Mouse (Mus musculus): ENCODE data around the gene Hes6. TPM values are rescaled to one million over a fixed set of nuclear protein-coding genes. Genes with fewer than 3 reads are reported as not detected.

Gene Hes6
- polyA plus RNA-seq, 1 experiment from 2014 or later = 100 TPM

DNA sequence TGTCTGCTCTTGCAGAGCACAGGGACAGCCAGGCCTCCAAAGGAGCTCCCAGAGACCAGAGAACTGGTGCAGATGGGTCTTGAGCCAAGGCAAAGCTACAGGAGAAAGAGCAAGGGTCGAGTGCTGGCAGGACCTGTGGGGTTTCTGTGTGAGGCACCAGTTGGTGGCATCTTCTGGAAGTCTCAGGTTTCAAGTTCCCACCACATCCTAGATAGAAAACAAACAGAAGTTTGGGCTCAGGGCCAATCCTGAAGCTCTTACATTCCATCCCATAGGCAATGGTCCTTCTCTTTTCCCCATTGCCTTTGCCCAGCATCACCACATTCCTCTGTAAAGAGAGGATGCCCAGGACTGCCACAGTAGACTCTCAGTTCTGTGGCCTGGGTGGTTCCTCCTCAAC is 8.9 kb downstream of the Hes6 start:
- H3K4me3 ChIP-seq (ENCODE audit: low read depth, low read length) = no peak overlapping the region
- H3K36me3 ChIP-seq (ENCODE audit: control insufficient read depth, insufficient read depth, low read length) = no peaks in the 10 kb centered on the region
- H3K9me3 ChIP-seq (ENCODE audit: control insufficient read depth, low read length) = no peaks in the 10 kb centered on the region
- WGBS = 14% methylated on average over 1 of the region's 1 CpGs
- no peak overlapping the region for H3K27ac ChIP-seq (ENCODE audit: low read depth, low read length)
- no peaks in the 10 kb centered on the region for H3K27me3 ChIP-seq (ENCODE audit: control insufficient read depth, insufficient read depth, low read length)
- H3K9ac ChIP-seq (replicated peaks; ENCODE audit: low read depth, low read length) = no peak overlapping the region
- no peak overlapping the region for H3K4me2 ChIP-seq (ENCODE audit: low read depth, low read length)
- ATAC-seq (ENCODE audit: low read depth) = no peak
- no peaks in the 10 kb centered on the region for H3K4me1 ChIP-seq (ENCODE audit: control insufficient read depth, insufficient read depth, low read length)

DNA sequence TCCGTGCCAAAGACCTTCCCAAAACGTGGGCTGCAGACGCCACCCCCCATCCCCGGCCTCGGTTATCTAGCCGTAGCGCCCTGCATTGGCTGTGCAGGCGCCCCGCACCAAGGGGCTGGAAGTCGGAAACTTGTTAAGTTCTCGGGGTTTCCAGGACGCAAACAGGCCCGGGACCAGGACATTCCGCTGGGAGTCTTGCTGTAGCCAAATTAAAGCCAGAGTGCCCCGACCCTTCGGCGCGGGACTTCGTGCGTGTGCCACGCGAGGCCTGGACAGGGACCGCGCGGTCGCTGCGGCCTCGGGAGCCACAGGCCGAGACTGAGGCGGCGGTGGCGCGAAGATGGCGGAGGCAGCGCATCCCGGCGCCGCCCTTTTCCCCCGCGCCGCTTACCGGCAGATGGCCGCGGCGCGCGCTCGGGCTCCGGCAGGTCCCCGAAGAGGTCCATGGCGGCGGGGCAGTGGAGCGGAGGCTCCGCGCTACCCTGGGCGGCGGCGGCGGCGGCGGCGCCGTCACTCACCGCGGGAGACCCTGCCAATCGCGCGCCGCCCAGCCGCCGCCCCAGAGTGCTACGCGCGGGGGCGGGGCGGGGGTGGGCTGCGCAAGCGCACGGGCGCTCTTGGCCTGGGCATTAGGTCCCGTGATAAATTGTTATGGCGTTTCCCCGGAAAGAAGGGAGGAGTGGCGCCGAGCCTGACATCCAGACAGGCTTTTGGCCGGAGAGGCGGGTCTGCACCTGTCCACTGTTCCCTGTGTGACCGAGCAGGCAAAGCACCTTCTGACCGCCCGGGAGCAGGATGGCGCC is 15.4 kb downstream of the Hes6 start, which contains the start of gene Ilkap:
Ilkap (minus strand) TSS at position 556 of the 803 bp plus-strand sequence.
- H3K4me1 ChIP-seq (ENCODE audit: control insufficient read depth, insufficient read depth, low read length) = peaks cover 17% of the 10 kb centered on the region
- H3K9ac ChIP-seq (replicated peaks; ENCODE audit: low read depth, low read length) = peak within 1 kb of the TSS; percentile 84
- no peaks in the 10 kb centered on the region for H3K9me3 ChIP-seq (ENCODE audit: control insufficient read depth, low read length)
- H3K36me3 ChIP-seq (ENCODE audit: control insufficient read depth, insufficient read depth, low read length) = no peaks in the 10 kb centered on the region; the same call in 1 of the 2 replicates
- peak within 1 kb of the TSS; percentile 95 for H3K4me2 ChIP-seq (ENCODE audit: low read depth, low read length)
- peak within 1 kb of the TSS; percentile 95 for H3K4me3 ChIP-seq (ENCODE audit: low read depth, low read length)
- peak within 1 kb of the TSS; percentile 88 for H3K27ac ChIP-seq (ENCODE audit: low read depth, low read length)
- ATAC-seq (ENCODE audit: low read depth) = peak; percentile 98
- under 1% methylated on average over 88 of the region's 91 CpGs for WGBS
- H3K27me3 ChIP-seq (ENCODE audit: control insufficient read depth, insufficient read depth, low read length) = no peaks in the 10 kb centered on the region

DNA sequence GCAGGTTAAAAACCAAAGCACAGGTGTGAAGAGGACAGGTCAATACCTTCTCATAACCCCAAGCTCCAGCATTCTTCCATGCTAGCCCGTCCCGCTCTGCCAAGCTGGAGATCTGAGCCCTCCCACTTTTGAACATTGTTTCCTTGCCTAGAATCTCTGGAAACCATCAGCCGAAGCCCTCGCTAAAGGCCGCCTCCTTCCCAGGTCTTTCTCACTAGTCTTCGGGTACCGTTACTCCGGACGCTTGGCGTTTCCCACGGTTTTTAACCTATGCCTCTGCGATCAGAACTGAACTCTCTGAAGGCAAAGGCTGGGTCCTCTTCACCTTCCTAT is 15.9 kb downstream of the Hes6 start:
- peak overlapping the region; percentile 88 for H3K27ac ChIP-seq (ENCODE audit: low read depth, low read length)
- WGBS = 1% methylated on average over 12 of the region's 12 CpGs
- peaks cover 17% of the 10 kb centered on the region for H3K4me1 ChIP-seq (ENCODE audit: control insufficient read depth, insufficient read depth, low read length)
- no peaks in the 10 kb centered on the region for H3K9me3 ChIP-seq (ENCODE audit: control insufficient read depth, low read length)
- H3K4me3 ChIP-seq (ENCODE audit: low read depth, low read length) = peak overlapping the region; percentile 95
- peak overlapping the region; percentile 95 for H3K4me2 ChIP-seq (ENCODE audit: low read depth, low read length)
- H3K9ac ChIP-seq (replicated peaks; ENCODE audit: low read depth, low read length) = peak overlapping the region; percentile 84
- H3K27me3 ChIP-seq (ENCODE audit: control insufficient read depth, insufficient read depth, low read length) = no peaks in the 10 kb centered on the region
- ATAC-seq (ENCODE audit: low read depth) = no peak; the same call in 1 of the 2 replicates
- no peaks in the 10 kb centered on the region; the same call in 1 of the 2 replicates for H3K36me3 ChIP-seq (ENCODE audit: control insufficient read depth, insufficient read depth, low read length)

DNA sequence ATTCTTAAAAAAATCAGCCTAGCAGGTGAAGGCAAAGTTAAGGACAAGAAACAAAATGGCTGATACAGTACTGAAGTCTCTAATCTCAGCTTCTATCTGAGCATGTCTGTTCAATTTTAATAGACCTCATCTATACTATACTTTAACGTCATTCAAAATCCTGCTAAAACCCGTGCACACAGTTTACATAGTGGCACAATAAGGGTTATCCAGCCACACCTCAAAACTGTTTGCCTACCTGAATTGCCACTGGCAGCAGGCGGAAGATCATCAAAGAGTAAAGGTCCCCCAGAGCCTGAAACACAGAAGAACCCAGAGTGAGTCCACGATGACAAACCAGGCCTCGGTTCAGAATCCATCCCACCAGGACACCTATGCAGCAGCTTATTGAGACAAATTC is 23.5 kb downstream of the Hes6 start:
- Histone ChIP-seq H3K36me3 (ENCODE audit: control insufficient read depth, insufficient read depth, low read length) (peaks cover 41% of the 10 kb centered on the region), H3K27me3 (ENCODE audit: control insufficient read depth, insufficient read depth, low read length) (no peaks in the 10 kb centered on the region), H3K9ac (replicated peaks; ENCODE audit: low read depth, low read length) (no peak overlapping the region), H3K4me1 (ENCODE audit: control insufficient read depth, insufficient read depth, low read length) (no peaks in the 10 kb centered on the region), H3K4me2 (ENCODE audit: low read depth, low read length) (no peak overlapping the region), H3K9me3 (ENCODE audit: control insufficient read depth, low read length) (no peaks in the 10 kb centered on the region), H3K4me3 (ENCODE audit: low read depth, low read length) (no peak overlapping the region), H3K27ac (ENCODE audit: low read depth, low read length) (no peak overlapping the region)
- 98% methylated on average over 5 of the region's 5 CpGs for WGBS
- ATAC-seq (ENCODE audit: low read depth) = no peak

DNA sequence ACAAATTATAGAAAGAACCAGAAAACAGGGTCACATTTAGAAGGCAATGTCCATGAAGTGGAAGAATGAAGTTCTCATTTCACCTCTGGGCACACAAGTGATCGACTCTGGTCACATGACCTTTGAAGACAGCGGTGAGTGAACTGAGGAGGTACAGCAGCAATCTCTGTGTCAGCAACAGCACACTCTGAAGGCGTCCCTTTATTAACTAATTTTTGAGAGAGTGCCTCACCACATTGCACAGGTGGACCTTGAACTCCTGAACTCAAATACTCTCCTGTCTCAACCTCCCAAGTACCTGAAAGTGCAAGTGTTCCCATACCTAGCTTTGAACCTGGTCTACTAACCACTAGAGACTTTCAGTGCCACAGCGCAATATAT is 32.8 kb downstream of the Hes6 start:
- 96% methylated on average over 4 of the region's 4 CpGs for WGBS
- Histone ChIP-seq H3K4me2 (ENCODE audit: low read depth, low read length) (no peak overlapping the region), H3K27me3 (ENCODE audit: control insufficient read depth, insufficient read depth, low read length) (no peaks in the 10 kb centered on the region), H3K36me3 (ENCODE audit: control insufficient read depth, insufficient read depth, low read length) (peaks cover 76% of the 10 kb centered on the region), H3K9me3 (ENCODE audit: control insufficient read depth, low read length) (no peaks in the 10 kb centered on the region), H3K4me3 (ENCODE audit: low read depth, low read length) (no peak overlapping the region), H3K27ac (ENCODE audit: low read depth, low read length) (no peak overlapping the region), H3K4me1 (ENCODE audit: control insufficient read depth, insufficient read depth, low read length) (no peaks in the 10 kb centered on the region), H3K9ac (replicated peaks; ENCODE audit: low read depth, low read length) (no peak overlapping the region)
- no peak for ATAC-seq (ENCODE audit: low read depth)

DNA sequence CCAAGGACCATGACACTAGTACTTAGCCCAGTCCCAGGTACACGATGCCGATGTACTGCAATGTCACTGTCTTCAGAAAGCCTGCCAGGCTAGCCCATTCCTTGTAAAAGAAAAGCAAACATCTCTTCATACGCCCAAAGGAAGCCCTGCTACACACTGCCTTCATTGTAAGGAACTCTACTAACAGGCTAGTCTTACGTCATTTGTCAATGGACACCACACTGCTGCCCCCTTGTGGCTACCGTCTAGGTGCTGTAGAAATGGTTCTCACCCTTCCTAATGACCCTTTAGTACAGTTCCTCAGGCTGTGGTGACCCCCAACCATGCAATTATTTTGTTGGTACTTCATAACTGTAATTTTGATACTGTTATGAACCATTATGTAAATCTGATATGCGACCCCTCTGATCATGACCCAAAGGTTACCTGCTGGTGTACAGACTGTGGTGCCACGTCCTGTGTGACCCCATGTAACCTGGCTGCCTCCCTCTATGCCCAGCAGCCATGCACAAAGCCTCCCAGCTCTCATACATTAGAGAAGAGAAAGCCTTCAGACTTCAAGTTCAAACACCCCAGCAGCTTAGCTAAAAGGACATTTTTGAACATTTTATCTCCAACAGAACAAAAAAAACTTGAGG is 33.3 kb downstream of the Hes6 start:
- H3K27ac ChIP-seq (ENCODE audit: low read depth, low read length) = no peak overlapping the region
- no peaks in the 10 kb centered on the region for H3K9me3 ChIP-seq (ENCODE audit: control insufficient read depth, low read length)
- H3K9ac ChIP-seq (replicated peaks; ENCODE audit: low read depth, low read length) = no peak overlapping the region
- H3K4me1 ChIP-seq (ENCODE audit: control insufficient read depth, insufficient read depth, low read length) = no peaks in the 10 kb centered on the region
- no peak overlapping the region for H3K4me3 ChIP-seq (ENCODE audit: low read depth, low read length)
- ATAC-seq (ENCODE audit: low read depth) = peak; percentile 51; the same call in 1 of the 2 replicates
- peaks cover 79% of the 10 kb centered on the region for H3K36me3 ChIP-seq (ENCODE audit: control insufficient read depth, insufficient read depth, low read length)
- no peaks in the 10 kb centered on the region for H3K27me3 ChIP-seq (ENCODE audit: control insufficient read depth, insufficient read depth, low read length)
- 63% methylated on average over 7 of the region's 7 CpGs for WGBS
- H3K4me2 ChIP-seq (ENCODE audit: low read depth, low read length) = no peak overlapping the region

DNA sequence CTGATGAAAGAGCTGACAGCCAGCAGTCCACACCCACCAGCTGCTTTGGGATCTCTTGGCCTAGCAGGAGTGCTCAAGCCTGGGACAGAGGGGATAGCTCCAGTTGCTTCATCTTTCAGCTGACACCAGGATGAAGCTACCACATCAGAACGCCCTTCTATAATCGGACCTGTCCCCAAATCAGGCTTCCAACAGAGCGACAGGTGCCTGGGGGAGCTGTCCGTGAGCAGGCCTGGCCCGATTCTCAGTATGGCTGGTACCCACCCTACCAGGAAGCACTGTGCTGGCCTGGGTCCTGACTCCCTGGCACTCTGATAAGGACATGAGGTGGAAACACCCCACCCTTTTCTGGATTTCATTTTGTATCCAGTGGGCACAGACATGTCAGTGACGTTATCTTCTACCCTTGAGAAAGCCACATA is 40.4 kb downstream of the Hes6 start:
- Histone ChIP-seq H3K9me3 (ENCODE audit: control insufficient read depth, low read length) (no peaks in the 10 kb centered on the region), H3K4me2 (ENCODE audit: low read depth, low read length) (no peak overlapping the region), H3K4me1 (ENCODE audit: control insufficient read depth, insufficient read depth, low read length) (no peaks in the 10 kb centered on the region), H3K9ac (replicated peaks; ENCODE audit: low read depth, low read length) (no peak overlapping the region), H3K4me3 (ENCODE audit: low read depth, low read length) (no peak overlapping the region), H3K36me3 (ENCODE audit: control insufficient read depth, insufficient read depth, low read length) (peaks cover 59% of the 10 kb centered on the region), H3K27ac (ENCODE audit: low read depth, low read length) (no peak overlapping the region), H3K27me3 (ENCODE audit: control insufficient read depth, insufficient read depth, low read length) (no peaks in the 10 kb centered on the region)
- ATAC-seq (ENCODE audit: low read depth) = no peak
- 92% methylated on average over 6 of the region's 6 CpGs for WGBS

DNA sequence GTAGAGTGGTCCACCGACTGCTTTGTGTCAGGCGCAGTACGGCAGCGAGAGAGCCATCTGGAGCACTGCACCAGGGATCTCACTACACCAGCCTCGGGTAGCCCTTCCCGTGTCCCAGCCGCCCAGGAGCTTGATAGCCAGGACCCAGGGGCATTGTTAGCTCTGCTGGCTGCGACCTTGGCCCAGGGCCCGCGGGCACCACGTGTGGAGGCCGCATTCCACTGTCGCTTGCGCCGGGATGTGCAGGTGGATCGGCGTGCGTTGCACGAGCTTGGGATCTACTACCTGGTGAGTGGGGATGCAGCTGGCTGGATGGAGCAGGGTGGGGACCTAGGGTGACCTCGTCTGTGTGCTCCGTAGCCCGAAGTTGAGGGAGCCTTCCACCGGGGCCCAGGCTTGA is 43.8 kb downstream of the Hes6 start:
- Histone ChIP-seq H3K4me2 (ENCODE audit: low read depth, low read length) (no peak overlapping the region), H3K4me3 (ENCODE audit: low read depth, low read length) (no peak overlapping the region), H3K9me3 (ENCODE audit: control insufficient read depth, low read length) (no peaks in the 10 kb centered on the region), H3K4me1 (ENCODE audit: control insufficient read depth, insufficient read depth, low read length) (no peaks in the 10 kb centered on the region), H3K36me3 (ENCODE audit: control insufficient read depth, insufficient read depth, low read length) (peaks cover 31% of the 10 kb centered on the region), H3K27me3 (ENCODE audit: control insufficient read depth, insufficient read depth, low read length) (peaks cover 5% of the 10 kb centered on the region; the same call in 1 of the 2 replicates), H3K27ac (ENCODE audit: low read depth, low read length) (no peak overlapping the region), H3K9ac (replicated peaks; ENCODE audit: low read depth, low read length) (no peak overlapping the region)
- ATAC-seq (ENCODE audit: low read depth) = no peak
- 83% methylated on average over 23 of the region's 23 CpGs for WGBS

DNA sequence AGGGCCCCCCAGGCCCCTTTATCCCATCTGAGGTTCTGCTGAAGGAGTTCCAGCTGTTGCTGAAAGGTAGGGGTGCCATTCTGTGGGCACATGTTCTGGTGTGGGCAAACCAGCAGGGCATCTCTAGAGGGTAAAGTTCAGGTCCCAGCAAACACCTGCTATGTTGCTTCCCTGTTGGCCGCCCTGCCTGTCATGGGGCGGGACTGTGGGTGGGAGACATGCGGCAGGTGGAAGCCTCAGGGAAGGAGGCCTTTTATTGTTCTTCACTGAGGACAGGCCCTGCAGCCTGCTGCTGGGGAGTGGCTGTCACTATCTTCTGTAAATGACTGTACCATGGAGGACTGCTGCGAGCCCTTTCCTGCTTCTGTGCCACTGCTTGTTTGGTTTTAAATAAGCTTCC is 44.4 kb downstream of the Hes6 start:
- H3K4me2 ChIP-seq (ENCODE audit: low read depth, low read length) = no peak overlapping the region

More for the DNA sequence above, 44.4 kb downstream of the Hes6 start:
- no peak overlapping the region for H3K9ac ChIP-seq (replicated peaks; ENCODE audit: low read depth, low read length)
- no peak overlapping the region for H3K4me3 ChIP-seq (ENCODE audit: low read depth, low read length)
- no peaks in the 10 kb centered on the region for H3K4me1 ChIP-seq (ENCODE audit: control insufficient read depth, insufficient read depth, low read length)
- no peak for ATAC-seq (ENCODE audit: low read depth)
- 69% methylated on average over 4 of the region's 4 CpGs for WGBS
- H3K9me3 ChIP-seq (ENCODE audit: control insufficient read depth, low read length) = no peaks in the 10 kb centered on the region
- H3K27me3 ChIP-seq (ENCODE audit: control insufficient read depth, insufficient read depth, low read length) = peaks cover 5% of the 10 kb centered on the region; the same call in 1 of the 2 replicates
- H3K27ac ChIP-seq (ENCODE audit: low read depth, low read length) = no peak overlapping the region
- H3K36me3 ChIP-seq (ENCODE audit: control insufficient read depth, insufficient read depth, low read length) = peaks cover 25% of the 10 kb centered on the region
